Comparison of ENCODE assay signal across 19 mouse cellular contexts in genomic region chr7:4725169-4725568, GRCm38 (mm10). TPM values are rescaled to one million over a fixed set of nuclear protein-coding genes. Genes with fewer than 3 reads are reported as not detected.
DNase-seq lines count a peak whose midpoint lies in the region; ATAC-seq and TF ChIP-seq lines count a peak whose summit lies in the region.
"Had no signal": no experiment of that assay in that cellular context is flagged by ENCODE, and none has a peak within 500 bp of the region (broad histone marks: within the 10 kb centered on the region; RNA-seq: fewer than 3 reads in every experiment).

Tmem150b (minus strand) TSS chr7:4725249.

- no peaks in the 10 kb centered on the region for H3K9me3 ChIP-seq in heart, embryonic 15.5 days (replicated peaks)
- peaks cover 3% of the 10 kb centered on the region; the same call in 1 of the 2 replicates for H3K9me3 ChIP-seq in limb, embryonic 12.5 days
- H3K9me3 ChIP-seq: hindbrain, embryonic 15.5 days had no signal

- no peaks in the 10 kb centered on the region for H3K27me3 ChIP-seq in heart, embryonic 15.5 days
- H3K27me3 ChIP-seq in limb, embryonic 12.5 days, result no peaks in the 10 kb centered on the region
- H3K27me3 ChIP-seq: hindbrain, embryonic 15.5 days had no signal

- DNase-seq in heart, adult 8-10 months (ENCODE audit: low spot score), result no peak
- no peak for DNase-seq in left cerebral cortex, postnatal 14 days (ENCODE audit: low spot score in 2 of 2)
- DNase-seq in left cerebral cortex, adult 9 months (ENCODE audit: low spot score in 2 of 2), result no peak
- no peak for DNase-seq in layer of hippocampus, adult 8-10 months (ENCODE audit: low spot score in 2 of 2)
- DNase-seq: B cell, adult 2 months; kidney, postnatal 10 days; lung, postnatal 14 days; spleen, adult 18-20 months; thymus, postnatal 4 days had no signal

- TF ChIP-seq POLR2A in bone marrow macrophage, adult 2 months (IDR thresholded peaks at IDR 0.05; ENCODE audit: borderline replicate concordance, low read depth, low read length), result no peak

- 54% methylated on average over 7 of the region's 7 CpGs for WGBS in heart, embryonic 15.5 days
- WGBS in limb, embryonic 12.5 days, result 81% methylated on average over 7 of the region's 7 CpGs

- intact Hi-C loops in left cerebral cortex, postnatal 14 days (cut with DNase I), result no loop called here

- no peaks in the 10 kb centered on the region for H3K36me3 ChIP-seq in heart, embryonic 15.5 days
- H3K36me3 ChIP-seq in limb, embryonic 12.5 days, result no peaks in the 10 kb centered on the region
- H3K36me3 ChIP-seq: heart, embryonic 13.5 days; hindbrain, embryonic 15.5 days had no signal

- TF ChIP-seq CTCF in bone marrow macrophage, adult 2 months (IDR thresholded peaks at IDR 0.05; ENCODE audit: low read depth, low read length), result no peak

- no peak within 1 kb of the TSS for H3K27ac ChIP-seq in heart, embryonic 15.5 days
- H3K27ac ChIP-seq in bone marrow macrophage, adult 2 months (ENCODE audit: insufficient read depth, low read depth, low read length), result peak within 1 kb of the TSS; percentile 87
- H3K27ac ChIP-seq in limb, embryonic 12.5 days, result no peak within 1 kb of the TSS
- H3K27ac ChIP-seq: heart, embryonic 13.5 days; hindbrain, embryonic 15.5 days had no signal

- peak within 1 kb of the TSS; percentile 56; the same call in 1 of the 2 replicates for H3K4me2 ChIP-seq in heart, embryonic 15.5 days
- H3K4me2 ChIP-seq in limb, embryonic 12.5 days, result peak within 1 kb of the TSS; percentile 51; the same call in 1 of the 2 replicates

- ATAC-seq in heart, embryonic 15.5 days (replicated peaks; ENCODE audit: insufficient number of reproducible peaks, insufficient read depth, low FRiP score, low read depth), result no peak
- ATAC-seq in limb, embryonic 12.5 days (ENCODE audit: insufficient number of reproducible peaks, insufficient read depth, low FRiP score, low TSS enrichment, low read depth), result no peak
- 0 out of 2 replicates have a peak, but pooled peaks have one; percentile 7 for ATAC-seq in megakaryocyte-erythroid progenitor cell, adult 5-6 weeks (replicated peaks; ENCODE audit: low FRiP score, low TSS enrichment, poor library complexity, severe bottlenecking)

- H3K4me3 ChIP-seq in heart, embryonic 15.5 days, result no peak within 1 kb of the TSS
- peak within 1 kb of the TSS; percentile 76 for H3K4me3 ChIP-seq in bone marrow macrophage, adult 2 months (ENCODE audit: insufficient read depth, low read length)
- H3K4me3 ChIP-seq in limb, embryonic 12.5 days (replicated peaks), result no peak within 1 kb of the TSS

- no peak within 1 kb of the TSS for H3K9ac ChIP-seq in heart, embryonic 15.5 days
- H3K9ac ChIP-seq in limb, embryonic 12.5 days (replicated peaks), result peak within 1 kb of the TSS; percentile 42; the same call in 1 of the 2 replicates

- no peaks in the 10 kb centered on the region for H3K4me1 ChIP-seq in heart, embryonic 15.5 days (replicated peaks)
- peaks cover 31% of the 10 kb centered on the region for H3K4me1 ChIP-seq in bone marrow macrophage, adult 2 months (ENCODE audit: control insufficient read depth, insufficient read depth, low read length)
- H3K4me1 ChIP-seq in limb, embryonic 12.5 days (replicated peaks), result no peaks in the 10 kb centered on the region
- H3K4me1 ChIP-seq: heart, embryonic 13.5 days; hindbrain, embryonic 15.5 days had no signal

RNA-seq across cellular contexts. Expression of gene Tmem150b, which starts in this region (rescaled TPM):
- 0.11 TPM in 1 of 2 replicates, not detected in the other for polyA plus RNA-seq in heart, embryonic 15.5 days (2015; fragmentation: Nextera tagmentation; extraction: Ambion mirVana)
- total RNA-seq in heart, adult 8-10 months (2022), result under 1 TPM in 3 of 4 experiments, not detected in 1; 0.12 to 0.24 (median 0.17) TPM
- 33.6 and 36.4 TPM in 2 replicates for polyA plus RNA-seq in bone marrow macrophage, adult 2 months (2012; ENCODE audit: insufficient read depth, insufficient read length, missing spikeins)
- polyA plus RNA-seq in limb, embryonic 12.5 days (2016; fragmentation: Nextera tagmentation; extraction: Ambion mirVana), result 0.13 and 0.26 TPM in 2 replicates
- not detected in 2 replicates for total RNA-seq in megakaryocyte-erythroid progenitor cell, adult 5-6 weeks (2014; fragmentation: Nextera tagmentation)
- 0.33 and 1.1 TPM in 2 replicates for total RNA-seq in megakaryocyte-erythroid progenitor cell, adult 5-6 weeks (2017)
- total RNA-seq in left cerebral cortex, postnatal 14 days (2021), result under 1 TPM in 1 of 2 experiments, not detected in 1; 0.21 TPM
- total RNA-seq in layer of hippocampus, adult 8-10 months (2022), result under 1 TPM in 2 of 4 experiments, not detected in 2; 0.27 to 0.36 TPM
- total RNA-seq: gastrocnemius, adult 18-20 months; left cerebral cortex, postnatal 10 days had no signal
- polyA plus RNA-seq: cortical plate, adult 2 months; erythroblast, embryonic 14.5 days had no signal

Comparison
In these comparisons a context has a peak if more than half of its experiments do, and no peak if none do; other contexts are left out.
1. RNA of gene Tmem150b (polyA plus RNA-seq): 33.6 to 36.4 TPM in bone marrow macrophage, adult 2 months; 0.13 to 0.26 TPM in limb, embryonic 12.5 days and 0.11 TPM in heart, embryonic 15.5 days; every median in the first group is over 10 times any median in the second.